Mouse (Mus musculus) heart, embryonic 16.5 days (tissue): ENCODE data around the gene Fam71e1. TPM values are rescaled to one million over a fixed set of nuclear protein-coding genes. Genes with fewer than 3 reads are reported as not detected.

ENCODE experiments used
- ATAC-seq: fragments of 200-750 bp; cut with Nextera tagmentation; replicated peaks from 2 replicates; pipeline ENCODE4 v1.8.0; 2017; ENCODE audit warnings: moderate number of reproducible peaks; ENCODE audit not compliant: insufficient read depth, low FRiP score; ENCODE audit errors: extremely low read depth
- H3K27ac ChIP-seq: fragments of 300-500 bp; sonication (generic); 2 replicates; pipeline ENCODE4 v1.5.1; 2014; ENCODE audit warnings: mild to moderate bottlenecking, low read length, control low read depth, moderate library complexity
- H3K27me3 ChIP-seq: fragments of 300-500 bp; sonication (generic); 2 replicates; pipeline ENCODE4 v1.6.1; 2014; ENCODE audit warnings: low read length, mixed read lengths; ENCODE audit not compliant: control insufficient read depth, insufficient read depth
- H3K36me3 ChIP-seq: fragments of 300-500 bp; sonication (generic); 2 replicates; pipeline ENCODE4 v1.6.1; 2014; ENCODE audit not compliant: control insufficient read depth, insufficient read depth
- H3K4me1 ChIP-seq: fragments of 300-500 bp; sonication (generic); 2 replicates; pipeline ENCODE4 v1.6.1; 2014; ENCODE audit warnings: low read length, mixed read lengths; ENCODE audit not compliant: control insufficient read depth, insufficient read depth
- H3K4me2 ChIP-seq: fragments of 300-500 bp; sonication (generic); 2 replicates; pipeline ENCODE4 v1.6.1; 2014; ENCODE audit warnings: low read depth, mild to moderate bottlenecking, control low read depth, low read length
- H3K4me3 ChIP-seq: fragments of 300-500 bp; sonication (generic); 2 replicates; pipeline ENCODE4 v1.5.1; 2014; ENCODE audit warnings: mild to moderate bottlenecking, control low read depth, low read length
- H3K9ac ChIP-seq: fragments of 300-500 bp; sonication (generic); 2 replicates; pipeline ENCODE4 v1.6.1; 2014; ENCODE audit warnings: low read length, control low read depth
- H3K9me3 ChIP-seq: fragments of 300-500 bp; sonication (generic); replicated peaks from 2 replicates; pipeline ENCODE4 v1.6.1; 2016; ENCODE audit warnings: low read length; ENCODE audit not compliant: control insufficient read depth
- WGBS: fragments of 180-500 bp; shearing (Covaris S2); extraction: QIAGEN DNeasy Blood & Tissue Kit; methylation state at CpG from one replicate; pipeline ENCODE4 v1.1.7; 2014; 5-methylcytosine and 5-hydroxymethylcytosine counted together
- polyA plus RNA-seq: library from polyadenylated mRNA; unstranded; fragments of >200 nt; fragmentation: Nextera tagmentation; extraction: Ambion mirVana; gene quantifications from 2 replicates; pipeline ENCODE4 v1.2.1, GENCODE M21; 2015

Gene Fam71e1
- polyA plus RNA-seq: 6.8 and 7.6 TPM in 2 replicates

DNA sequence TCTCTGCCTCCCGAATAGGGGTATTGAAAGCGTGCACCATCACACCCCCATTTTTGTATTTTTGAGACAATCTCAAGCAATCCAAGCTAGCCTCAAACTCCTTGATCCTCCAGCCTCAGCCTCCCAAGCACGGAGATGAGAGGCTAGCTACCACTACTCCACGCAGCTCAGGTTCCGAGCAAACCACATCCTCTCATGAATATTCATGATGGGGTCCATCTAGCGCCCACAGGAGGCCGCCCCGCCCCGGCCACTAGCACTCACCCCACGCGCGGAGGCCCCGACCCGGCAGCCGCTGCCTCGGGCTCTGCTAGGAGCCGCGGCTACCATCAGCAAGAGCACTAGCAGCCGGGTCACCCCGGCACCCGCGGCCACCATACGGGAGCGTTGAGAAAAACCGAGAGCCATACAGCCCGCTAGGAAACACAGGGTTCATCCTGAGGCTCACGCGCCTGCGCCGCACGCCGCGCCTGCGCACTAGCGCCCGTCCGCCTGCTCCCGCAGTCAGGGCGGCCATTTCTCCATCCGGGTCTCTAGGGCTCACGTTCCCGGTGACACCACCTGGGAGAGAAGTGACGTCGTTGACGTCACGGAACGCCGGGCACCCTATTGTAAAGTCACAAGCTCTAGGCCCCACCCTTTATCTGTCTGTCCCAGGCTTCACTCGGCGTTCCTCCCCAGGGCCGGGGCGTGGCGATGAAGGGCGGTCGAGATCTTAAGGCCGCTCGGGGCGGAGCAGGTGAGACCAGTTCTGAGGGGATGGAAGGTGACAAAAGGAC lies at the start of gene Fam71e1, which contains the start of gene Emc10:
TSS of gene Fam71e1 (plus strand) at position 590 of the 779 bp plus-strand sequence.
TSS of gene Emc10 (minus strand) at position 538 of the 779 bp plus-strand sequence.
- H3K4me3 ChIP-seq: peak within 1 kb of the TSS; percentile 72
- H3K27me3 ChIP-seq: peaks cover 3% of the 10 kb centered on the region; the same call in 1 of the 2 replicates
- peak; percentile 92 for ATAC-seq
- H3K36me3 ChIP-seq: peaks cover 9% of the 10 kb centered on the region; the same call in 1 of the 2 replicates
- peak within 1 kb of the TSS; percentile 85 for H3K9ac ChIP-seq
- H3K9me3 ChIP-seq: no peaks in the 10 kb centered on the region
- peaks cover 15% of the 10 kb centered on the region for H3K4me1 ChIP-seq
- H3K4me2 ChIP-seq: peak within 1 kb of the TSS; percentile 76
- WGBS: under 1% methylated on average over 58 of the region's 58 CpGs
- peak within 1 kb of the TSS; percentile 93 for H3K27ac ChIP-seq

- Histone ChIP-seq H3K27ac (no peak overlapping the region), H3K36me3 (peaks cover 7% of the 10 kb centered on the region; the same call in 1 of the 2 replicates), H3K27me3 (no peaks in the 10 kb centered on the region), H3K4me2 (no peak overlapping the region), H3K9me3 (no peaks in the 10 kb centered on the region), H3K4me3 (no peak overlapping the region), H3K9ac (0 out of 2 replicates have a peak overlapping the region, but pooled peaks have one; percentile 18), H3K4me1 (peaks cover 7% of the 10 kb centered on the region; the same call in 1 of the 2 replicates)
- ATAC-seq: 0 out of 2 replicates have a peak, but pooled peaks have one; percentile 29
- WGBS: 13% methylated on average over 3 of the region's 3 CpGs
Measured at GRCm38 (mm10) chr7:44453256-44453655, 43.1 kb upstream of the Fam71e1 start.

GRCm38 (mm10) chr7:44456302-44456701 lies 40.1 kb upstream of the Fam71e1 start:
- H3K4me1 ChIP-seq: peaks cover 7% of the 10 kb centered on the region; the same call in 1 of the 2 replicates
- H3K36me3 ChIP-seq: peaks cover 8% of the 10 kb centered on the region; the same call in 1 of the 2 replicates
- no peaks in the 10 kb centered on the region for H3K9me3 ChIP-seq
- H3K27ac ChIP-seq: no peak overlapping the region
- H3K27me3 ChIP-seq: peaks cover 8% of the 10 kb centered on the region
- no peak overlapping the region for H3K9ac ChIP-seq
- no peak overlapping the region for H3K4me2 ChIP-seq
- no peak overlapping the region for H3K4me3 ChIP-seq
- WGBS: 86% methylated on average over 1 of the region's 1 CpGs
- no peak for ATAC-seq

DNA sequence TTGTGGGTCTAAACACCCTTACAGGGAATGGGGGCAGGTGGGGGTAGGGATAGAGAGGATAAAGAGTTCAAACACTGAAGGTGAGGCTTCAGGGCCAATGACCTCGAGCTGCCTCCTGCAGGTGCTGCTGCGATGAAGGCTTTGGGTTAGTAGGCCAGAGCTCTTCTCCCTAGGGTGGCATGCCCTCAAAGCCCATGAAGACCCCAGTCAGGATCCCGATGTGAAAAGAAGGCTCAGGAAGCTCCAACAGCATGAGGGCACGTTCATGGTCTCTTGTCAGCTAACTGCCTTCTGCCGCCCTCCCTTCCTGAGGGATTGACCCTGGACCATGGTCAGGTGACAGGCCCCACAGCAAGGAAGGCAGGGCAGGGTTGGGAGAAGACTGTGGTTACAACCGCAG lies 36.3 kb upstream of the Fam71e1 start:
- Histone ChIP-seq H3K4me2 (no peak overlapping the region), H3K4me3 (no peak overlapping the region), H3K9me3 (no peaks in the 10 kb centered on the region), H3K27me3 (peaks cover 27% of the 10 kb centered on the region), H3K9ac (no peak overlapping the region), H3K36me3 (peaks cover 12% of the 10 kb centered on the region; the same call in 1 of the 2 replicates), H3K27ac (no peak overlapping the region), H3K4me1 (no peaks in the 10 kb centered on the region)
- 78% methylated on average over 6 of the region's 6 CpGs for WGBS
- no peak for ATAC-seq

GRCm38 (mm10) chr7:44460767-44461502 lies 35.4 kb upstream of the Fam71e1 start:
- Histone ChIP-seq H3K4me1 (no peaks in the 10 kb centered on the region), H3K27me3 (peaks cover 27% of the 10 kb centered on the region), H3K9ac (no peak overlapping the region), H3K4me3 (no peak overlapping the region), H3K4me2 (no peak overlapping the region), H3K9me3 (no peaks in the 10 kb centered on the region), H3K27ac (no peak overlapping the region), H3K36me3 (peaks cover 12% of the 10 kb centered on the region; the same call in 1 of the 2 replicates)
- no peak for ATAC-seq
- 78% methylated on average over 31 of the region's 31 CpGs for WGBS

GRCm38 (mm10) chr7:44461503-44462217 lies 34.7 kb upstream of the Fam71e1 start:
- no peak overlapping the region for H3K27ac ChIP-seq
- 65% methylated on average over 57 of the region's 57 CpGs for WGBS
- peaks cover 27% of the 10 kb centered on the region for H3K27me3 ChIP-seq

GRCm38 (mm10) chr7:44462218-44463055 lies 33.9 kb upstream of the Fam71e1 start:
- H3K9ac ChIP-seq: no peak overlapping the region
- H3K27me3 ChIP-seq: peaks cover 27% of the 10 kb centered on the region
- H3K36me3 ChIP-seq: peaks cover 9% of the 10 kb centered on the region; the same call in 1 of the 2 replicates
- no peaks in the 10 kb centered on the region for H3K9me3 ChIP-seq
- H3K4me3 ChIP-seq: no peak overlapping the region; the same call in 1 of the 2 replicates
- peak overlapping the region; percentile 46 for H3K4me2 ChIP-seq
- H3K27ac ChIP-seq: no peak overlapping the region
- no peak for ATAC-seq
- no peaks in the 10 kb centered on the region; the same call in 1 of the 2 replicates for H3K4me1 ChIP-seq
- WGBS: 22% methylated on average over 77 of the region's 77 CpGs

More at GRCm38 (mm10) chr7:44461503-44462217, 34.7 kb upstream of the Fam71e1 start:
- Histone ChIP-seq H3K9me3 (no peaks in the 10 kb centered on the region), H3K4me3 (no peak overlapping the region), H3K4me2 (no peak overlapping the region), H3K36me3 (peaks cover 9% of the 10 kb centered on the region; the same call in 1 of the 2 replicates), H3K4me1 (no peaks in the 10 kb centered on the region), H3K9ac (no peak overlapping the region)
- no peak for ATAC-seq

DNA sequence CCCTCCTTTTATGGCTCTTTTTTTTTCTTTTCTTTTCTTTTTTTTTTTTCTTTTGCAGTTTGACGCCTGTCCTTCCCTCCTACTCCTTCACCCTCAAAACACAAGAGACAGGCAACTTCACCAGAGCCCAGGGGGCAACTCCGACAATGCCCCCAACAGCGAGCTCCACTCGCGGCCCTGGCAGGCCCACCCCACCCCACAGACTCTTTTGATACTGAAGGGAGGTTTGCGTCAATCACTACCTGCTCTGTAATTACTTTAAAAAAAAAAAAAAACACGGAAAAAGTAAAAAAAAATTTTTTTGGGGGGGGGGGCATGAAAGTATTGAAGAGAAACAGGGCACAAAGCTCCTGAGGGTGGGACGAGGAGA lies 33.3 kb upstream of the Fam71e1 start:
- ATAC-seq: no peak
- Histone ChIP-seq H3K9me3 (no peaks in the 10 kb centered on the region), H3K9ac (no peak overlapping the region), H3K4me1 (no peaks in the 10 kb centered on the region; the same call in 1 of the 2 replicates), H3K27me3 (peaks cover 27% of the 10 kb centered on the region), H3K36me3 (peaks cover 8% of the 10 kb centered on the region; the same call in 1 of the 2 replicates), H3K4me3 (no peak overlapping the region), H3K27ac (no peak overlapping the region), H3K4me2 (peak overlapping the region; percentile 46; the same call in 1 of the 2 replicates)
- WGBS: 43% methylated on average over 8 of the region's 8 CpGs
